Mouse (Mus musculus) E14TG2a.4 (cell line): ENCODE data around the gene Ang5.
"Not testable (repeated sequence)": the region's sequence is repeated elsewhere in the genome, so short reads cannot be mapped to it uniquely, and the experiment has no call there.

Experiments
- H3K27me3 ChIP-seq: 2 replicates; pipeline ENCODE4 v1.6.1; 2014; ENCODE audit warnings: low read length, control low read depth; ENCODE audit not compliant: insufficient read depth
- H3K36me3 ChIP-seq: 2 replicates; pipeline ENCODE4 v1.6.1; 2014; ENCODE audit warnings: low read length, control low read depth; ENCODE audit not compliant: insufficient read depth
- H3K4me1 ChIP-seq: replicated peaks from 2 replicates; pipeline ENCODE4 v1.6.1; 2014; ENCODE audit warnings: low read depth, low read length, control low read depth
- H3K4me3 ChIP-seq: replicated peaks from 2 replicates; pipeline ENCODE4 v1.5.1; 2014; ENCODE audit warnings: mild to moderate bottlenecking, low read length
- H3K9me3 ChIP-seq: 2 replicates; pipeline ENCODE4 v1.6.1; 2014; ENCODE audit warnings: low read length, control low read depth
- CTCF ChIP-seq: conservative IDR thresholded peaks from 2 replicates; pipeline ENCODE4 v1.5.1; 2014; ENCODE audit warnings: low read length
- NANOG ChIP-seq: IDR thresholded peaks from 2 replicates; pipeline ENCODE4 v1.6.1; 2014; ENCODE audit warnings: borderline replicate concordance, low read length, mixed read lengths
- POU5F1 ChIP-seq: IDR thresholded peaks from 2 replicates; pipeline ENCODE4 v1.6.1; 2014; ENCODE audit warnings: low read length, borderline replicate concordance

Ang5 gene

DNA sequence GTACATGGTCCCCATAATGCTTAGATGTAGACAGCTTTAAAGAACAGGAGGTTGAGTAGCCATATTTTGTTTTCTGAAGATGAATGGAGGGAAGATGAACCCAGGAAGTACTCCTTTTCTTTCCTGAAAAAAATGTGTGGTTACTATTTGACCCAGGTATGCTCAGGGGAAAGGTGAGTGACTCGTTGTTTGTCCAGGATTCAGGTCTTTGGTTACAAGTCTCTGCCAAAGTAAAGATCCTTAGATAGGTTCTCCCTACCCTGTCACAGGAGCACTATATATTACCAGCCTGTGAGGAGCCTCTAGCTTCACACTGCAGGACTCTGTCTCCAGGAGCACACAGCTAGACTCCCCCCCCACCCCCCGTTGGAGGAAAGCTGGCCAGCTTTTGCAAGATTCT is at the start of gene Ang5:
Gene Ang5, plus strand, starts transcription at position 301 of the 400 bp plus-strand sequence.
- H3K9me3 ChIP-seq, H3K4me3 ChIP-seq, H3K4me1 ChIP-seq, H3K27me3 ChIP-seq, H3K36me3 ChIP-seq: not testable (repeated sequence)

DNA sequence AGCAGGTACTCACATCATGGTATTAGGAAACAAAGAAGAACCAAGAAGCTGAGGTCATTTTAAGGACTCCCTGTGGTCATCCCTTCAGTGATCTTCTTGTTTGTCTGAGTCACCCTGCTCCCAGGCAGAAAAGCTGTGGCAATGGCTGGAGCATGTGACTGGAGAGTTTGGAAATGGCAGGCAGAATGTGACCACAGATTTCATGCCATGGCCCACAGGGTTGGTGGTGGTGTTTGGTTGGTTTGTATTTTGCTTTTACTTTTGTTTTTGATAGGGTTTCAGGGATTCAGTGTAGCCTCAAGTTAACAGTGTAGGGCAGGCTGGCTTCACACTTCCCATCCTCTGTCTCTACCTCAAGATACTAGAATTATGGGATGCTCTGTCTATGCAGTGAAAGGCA is 38.7 kb upstream of the Ang5 start:
- H3K4me1 ChIP-seq, H3K4me3 ChIP-seq: not testable (repeated sequence)

GRCm38 (mm10) chr14:43923459-43923858 is 33.4 kb upstream of the Ang5 start, which contains the start of gene Ear10:
Gene Ear10 (minus strand): TSS chr14:43923559.
- not testable (repeated sequence) for H3K27me3 ChIP-seq, H3K36me3 ChIP-seq, H3K9me3 ChIP-seq, H3K4me3 ChIP-seq, H3K4me1 ChIP-seq

More for the DNA sequence above, 38.7 kb upstream of the Ang5 start:
- not testable (repeated sequence) for H3K36me3 ChIP-seq, H3K27me3 ChIP-seq, H3K9me3 ChIP-seq

GRCm38 (mm10) chr14:43924688-43925403 is 32.0 kb upstream of the Ang5 start, which contains the start of gene Gm8113:
Gene Gm8113 (plus strand): TSS chr14:43925390.
- not testable (repeated sequence) for H3K9me3 ChIP-seq
- H3K4me3 ChIP-seq, result peak within 1 kb of the TSS; percentile 79

GRCm38 (mm10) chr14:43925404-43925950 is 31.4 kb upstream of the Ang5 start:
- peak overlapping the region; percentile 79 for H3K4me3 ChIP-seq
- not testable (repeated sequence) for H3K36me3 ChIP-seq, H3K27me3 ChIP-seq, H3K4me1 ChIP-seq, H3K9me3 ChIP-seq

More at GRCm38 (mm10) chr14:43924688-43925403, 32.0 kb upstream of the Ang5 start, which contains the start of gene Gm8113:
- H3K4me1 ChIP-seq, H3K36me3 ChIP-seq, H3K27me3 ChIP-seq: not testable (repeated sequence)
- TF ChIP-seq CTCF, result peak; percentile 59

- peak; percentile 49 for TF ChIP-seq CTCF
- H3K36me3 ChIP-seq, H3K4me3 ChIP-seq, H3K27me3 ChIP-seq, H3K9me3 ChIP-seq, H3K4me1 ChIP-seq: not testable (repeated sequence)
Observed at GRCm38 (mm10) chr14:43932991-43933390, 23.9 kb upstream of the Ang5 start.

DNA sequence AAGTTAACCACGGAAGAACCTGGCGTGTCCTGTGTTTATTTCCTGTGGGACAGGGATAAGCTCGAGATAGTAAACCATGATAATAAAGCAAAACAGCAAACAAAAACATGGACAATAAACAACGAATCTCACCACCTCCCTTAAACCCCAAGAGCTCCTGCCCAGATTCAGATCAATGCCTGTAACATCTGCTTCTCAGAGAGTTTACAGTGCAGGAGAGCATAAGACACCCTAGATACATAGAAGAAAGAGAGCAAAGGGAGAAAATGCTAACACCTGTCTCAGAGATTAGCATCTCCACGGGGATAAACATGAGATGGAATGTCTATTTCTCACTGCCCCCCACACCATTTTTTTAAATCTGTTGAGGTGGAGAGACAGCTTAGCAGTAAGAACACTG is 23.5 kb upstream of the Ang5 start:
- H3K27me3 ChIP-seq, H3K4me3 ChIP-seq, H3K36me3 ChIP-seq, H3K9me3 ChIP-seq, H3K4me1 ChIP-seq: not testable (repeated sequence)

GRCm38 (mm10) chr14:43953382-43953781 is 3.5 kb upstream of the Ang5 start:
- not testable (repeated sequence) for H3K27me3 ChIP-seq, H3K36me3 ChIP-seq, H3K9me3 ChIP-seq, H3K4me1 ChIP-seq, H3K4me3 ChIP-seq

GRCm38 (mm10) chr14:43955074-43955473 is 1.8 kb upstream of the Ang5 start:
- not testable (repeated sequence) for H3K27me3 ChIP-seq, H3K9me3 ChIP-seq, H3K4me1 ChIP-seq, H3K4me3 ChIP-seq, H3K36me3 ChIP-seq

DNA sequence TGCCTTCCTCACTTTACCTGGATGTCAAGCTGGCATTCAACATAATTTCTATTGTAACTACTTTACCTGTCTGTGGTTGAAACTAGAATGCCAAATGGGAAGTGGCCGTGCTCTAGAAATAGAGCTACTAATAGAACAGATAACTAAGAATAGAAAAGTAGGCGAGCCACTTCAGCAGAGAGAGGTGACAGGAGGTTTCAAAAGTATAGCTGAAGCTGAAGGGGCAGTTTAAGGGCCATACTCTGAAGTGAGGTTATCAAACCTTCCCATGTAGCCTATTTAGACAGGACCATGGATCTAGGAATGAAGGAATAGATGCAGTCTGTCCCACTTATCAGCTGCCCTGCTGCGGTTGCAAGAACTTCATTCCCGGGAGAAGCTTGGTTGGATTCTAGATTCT is 26.6 kb downstream of the Ang5 start:
- H3K36me3 ChIP-seq, result no peaks in the 10 kb centered on the region

More for the DNA sequence above, 26.6 kb downstream of the Ang5 start:
- Histone ChIP-seq H3K9me3 (no peaks in the 10 kb centered on the region), H3K4me1 (no peaks in the 10 kb centered on the region), H3K27me3 (peaks cover 13% of the 10 kb centered on the region), H3K4me3 (no peak overlapping the region)
- TF ChIP-seq CTCF (no peak), POU5F1 (no peak), NANOG (no peak)
